In the genomic region with DNA sequence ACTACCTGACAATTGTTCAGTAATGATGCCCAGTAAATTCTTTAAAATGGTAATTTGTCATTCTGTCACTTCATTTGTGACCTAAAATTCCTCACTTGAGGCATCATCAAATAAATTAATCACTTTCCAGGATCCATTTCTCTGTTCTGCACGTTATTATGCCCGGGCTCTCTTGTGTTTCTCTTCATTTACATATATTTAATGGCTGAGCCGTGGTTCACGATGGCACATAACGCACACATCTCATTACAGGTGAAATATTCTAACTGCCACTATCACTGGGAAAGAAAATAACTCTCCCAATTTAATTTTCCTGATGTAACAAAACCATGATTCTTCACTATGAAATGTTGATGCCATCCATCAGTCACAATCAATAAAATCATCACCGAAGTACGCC, we compare ENCODE assay signal across 18 mouse cellular contexts.
A peak's percentile ranks its signal among the peaks of the same experiment; 100 is the strongest.
DNase-seq lines count a peak whose midpoint lies in the region; ATAC-seq lines count a peak whose summit lies in the region.
"Had no signal": no experiment of that assay in that cellular context is flagged by ENCODE, and none has a peak within 500 bp of the region (broad histone marks: within the 10 kb centered on the region; RNA-seq: fewer than 3 reads in every experiment).

No protein-coding gene starts in this region.

- H3K9me3 ChIP-seq in hindbrain, embryonic 12.5 days (replicated peaks), result no peaks in the 10 kb centered on the region
- no peaks in the 10 kb centered on the region for H3K9me3 ChIP-seq in hindbrain, embryonic 16.5 days (ENCODE audit: control insufficient read depth, low read length)
- H3K9me3 ChIP-seq in midbrain, embryonic 16.5 days (replicated peaks; ENCODE audit: control insufficient read depth, low read length, poor library complexity, severe bottlenecking), result no peaks in the 10 kb centered on the region
- H3K9me3 ChIP-seq in midbrain, embryonic 15.5 days, result no peaks in the 10 kb centered on the region
- no peaks in the 10 kb centered on the region for H3K9me3 ChIP-seq in hindbrain, embryonic 15.5 days
- no peaks in the 10 kb centered on the region for H3K9me3 ChIP-seq in neural tube, embryonic 14.5 days (ENCODE audit: control insufficient read depth, low read length)
- H3K9me3 ChIP-seq: embryonic facial prominence, embryonic 10.5 days; heart, embryonic 12.5 days had no signal

- H3K9ac ChIP-seq in hindbrain, embryonic 12.5 days, result no peak overlapping the region
- H3K9ac ChIP-seq in hindbrain, embryonic 16.5 days (ENCODE audit: low read depth, low read length), result no peak overlapping the region
- no peak overlapping the region for H3K9ac ChIP-seq in midbrain, embryonic 16.5 days (ENCODE audit: low read depth, low read length)
- H3K9ac ChIP-seq in midbrain, embryonic 15.5 days, result no peak overlapping the region
- H3K9ac ChIP-seq in hindbrain, embryonic 15.5 days, result no peak overlapping the region
- H3K9ac ChIP-seq in neural tube, embryonic 14.5 days (replicated peaks; ENCODE audit: low read depth, low read length), result no peak overlapping the region
- H3K9ac ChIP-seq: heart, embryonic 12.5 days had no signal

- no peak overlapping the region for H3K4me2 ChIP-seq in hindbrain, embryonic 12.5 days (replicated peaks)
- H3K4me2 ChIP-seq in hindbrain, embryonic 16.5 days (ENCODE audit: low read length), result no peak overlapping the region
- H3K4me2 ChIP-seq in midbrain, embryonic 16.5 days (ENCODE audit: low read length), result 0 out of 2 replicates have a peak overlapping the region, but pooled peaks have one; percentile 9
- H3K4me2 ChIP-seq in midbrain, embryonic 15.5 days, result no peak overlapping the region
- no peak overlapping the region for H3K4me2 ChIP-seq in hindbrain, embryonic 15.5 days
- no peak overlapping the region for H3K4me2 ChIP-seq in neural tube, embryonic 14.5 days (ENCODE audit: low read depth, low read length)
- H3K4me2 ChIP-seq: heart, embryonic 12.5 days had no signal

- no peak overlapping the region for H3K27ac ChIP-seq in hindbrain, embryonic 12.5 days
- H3K27ac ChIP-seq in hindbrain, embryonic 16.5 days (ENCODE audit: low read depth, low read length), result no peak overlapping the region
- no peak overlapping the region for H3K27ac ChIP-seq in midbrain, embryonic 16.5 days (ENCODE audit: low read length)
- no peak overlapping the region for H3K27ac ChIP-seq in midbrain, embryonic 15.5 days
- no peak overlapping the region for H3K27ac ChIP-seq in hindbrain, embryonic 15.5 days (replicated peaks)
- H3K27ac ChIP-seq in neural tube, embryonic 14.5 days (ENCODE audit: low read depth, low read length), result no peak overlapping the region
- H3K27ac ChIP-seq: embryonic facial prominence, embryonic 10.5 days had no signal

- no peaks in the 10 kb centered on the region for H3K4me1 ChIP-seq in hindbrain, embryonic 12.5 days
- no peaks in the 10 kb centered on the region for H3K4me1 ChIP-seq in hindbrain, embryonic 16.5 days (ENCODE audit: control insufficient read depth, insufficient read depth, low read depth, low read length)
- no peaks in the 10 kb centered on the region for H3K4me1 ChIP-seq in midbrain, embryonic 16.5 days (ENCODE audit: control insufficient read depth, insufficient read depth, low read length)
- no peaks in the 10 kb centered on the region for H3K4me1 ChIP-seq in midbrain, embryonic 15.5 days
- no peaks in the 10 kb centered on the region for H3K4me1 ChIP-seq in hindbrain, embryonic 15.5 days (replicated peaks)
- H3K4me1 ChIP-seq in neural tube, embryonic 14.5 days (ENCODE audit: control insufficient read depth, insufficient read depth, low read length), result no peaks in the 10 kb centered on the region
- H3K4me1 ChIP-seq: embryonic facial prominence, embryonic 10.5 days; heart, embryonic 12.5 days had no signal

- peak; percentile 75; the same call in 1 of the 2 replicates for ATAC-seq in hindbrain, embryonic 12.5 days (ENCODE audit: low FRiP score)
- no peak for ATAC-seq in hindbrain, embryonic 16.5 days
- ATAC-seq in midbrain, embryonic 16.5 days, result peak; percentile 42; the same call in 1 of the 2 replicates
- no peak for ATAC-seq in midbrain, embryonic 15.5 days (replicated peaks)
- ATAC-seq in hindbrain, embryonic 15.5 days (ENCODE audit: low FRiP score, low read depth), result 0 out of 2 replicates have a peak, but pooled peaks have one; percentile 42
- peak; percentile 81; the same call in 1 of the 2 replicates for ATAC-seq in neural tube, embryonic 14.5 days (ENCODE audit: low read depth)
- ATAC-seq: forebrain, embryonic 16.5 days; inflammation-experienced regulatory T-cells, adult 6 months had no signal

- no peak overlapping the region for H3K4me3 ChIP-seq in hindbrain, embryonic 12.5 days
- no peak overlapping the region for H3K4me3 ChIP-seq in hindbrain, embryonic 16.5 days (ENCODE audit: low read length)
- H3K4me3 ChIP-seq in midbrain, embryonic 16.5 days (ENCODE audit: low read depth, low read length), result no peak overlapping the region
- no peak overlapping the region for H3K4me3 ChIP-seq in midbrain, embryonic 15.5 days
- no peak overlapping the region for H3K4me3 ChIP-seq in hindbrain, embryonic 15.5 days
- H3K4me3 ChIP-seq in neural tube, embryonic 14.5 days (ENCODE audit: low read depth, low read length), result no peak overlapping the region
- H3K4me3 ChIP-seq: embryonic facial prominence, embryonic 10.5 days; heart, embryonic 12.5 days had no signal

- DNase-seq in left cerebral cortex, adult 11 months (ENCODE audit: low spot score), result no peak
- DNase-seq in spleen, postnatal 14 days (ENCODE audit: low spot score in 2 of 2), result no peak
- DNase-seq: adrenal gland, adult 2 months; adrenal gland, postnatal 25 days; cerebellum, adult 2 months; cerebellum, postnatal 10 days; gastrocnemius, postnatal 25 days; heart, postnatal 36 days had no signal

- WGBS in hindbrain, embryonic 12.5 days, result 57% methylated on average over 7 of the region's 7 CpGs
- WGBS in hindbrain, embryonic 16.5 days, result 45% methylated on average over 7 of the region's 7 CpGs
- WGBS in midbrain, embryonic 16.5 days, result 48% methylated on average over 7 of the region's 7 CpGs
- 57% methylated on average over 7 of the region's 7 CpGs for WGBS in midbrain, embryonic 15.5 days
- 43% methylated on average over 7 of the region's 7 CpGs for WGBS in hindbrain, embryonic 15.5 days
- 40% methylated on average over 7 of the region's 7 CpGs for WGBS in neural tube, embryonic 14.5 days

- no peaks in the 10 kb centered on the region for H3K27me3 ChIP-seq in hindbrain, embryonic 12.5 days
- no peaks in the 10 kb centered on the region for H3K27me3 ChIP-seq in hindbrain, embryonic 16.5 days (replicated peaks; ENCODE audit: control insufficient read depth, insufficient read depth, low read length)
- H3K27me3 ChIP-seq in midbrain, embryonic 16.5 days (ENCODE audit: control insufficient read depth, insufficient read depth, low read depth, low read length), result no peaks in the 10 kb centered on the region
- H3K27me3 ChIP-seq in midbrain, embryonic 15.5 days (replicated peaks), result no peaks in the 10 kb centered on the region
- H3K27me3 ChIP-seq in hindbrain, embryonic 15.5 days, result no peaks in the 10 kb centered on the region
- H3K27me3 ChIP-seq in neural tube, embryonic 14.5 days (ENCODE audit: control insufficient read depth, insufficient read depth, low read length), result no peaks in the 10 kb centered on the region
- H3K27me3 ChIP-seq: heart, embryonic 12.5 days had no signal

- no peaks in the 10 kb centered on the region for H3K36me3 ChIP-seq in hindbrain, embryonic 12.5 days
- H3K36me3 ChIP-seq in hindbrain, embryonic 16.5 days (ENCODE audit: control insufficient read depth, insufficient read depth, low read length), result no peaks in the 10 kb centered on the region
- no peaks in the 10 kb centered on the region for H3K36me3 ChIP-seq in midbrain, embryonic 16.5 days (ENCODE audit: control insufficient read depth, insufficient read depth, low read length)
- no peaks in the 10 kb centered on the region for H3K36me3 ChIP-seq in midbrain, embryonic 15.5 days (replicated peaks)
- no peaks in the 10 kb centered on the region for H3K36me3 ChIP-seq in hindbrain, embryonic 15.5 days
- H3K36me3 ChIP-seq in neural tube, embryonic 14.5 days (ENCODE audit: control insufficient read depth, insufficient read depth, low read length), result no peaks in the 10 kb centered on the region
- H3K36me3 ChIP-seq: embryonic facial prominence, embryonic 10.5 days; heart, embryonic 12.5 days had no signal

Comparison
In these comparisons a context has a peak if more than half of its experiments do, and no peak if none do; other contexts are left out.
1. ATAC-seq: peak in hindbrain, embryonic 12.5 days (single experiment), midbrain, embryonic 16.5 days (single experiment), hindbrain, embryonic 15.5 days (single experiment) and neural tube, embryonic 14.5 days (single experiment); none in hindbrain, embryonic 16.5 days (single experiment) and midbrain, embryonic 15.5 days (single experiment).